In genomic region chr4:134631471-134632130, GRCm38 (mm10) we compare ENCODE assay signal across 8 mouse cellular contexts.
A peak's percentile ranks its signal among the peaks of the same experiment; 100 is the strongest.
DNase-seq lines count a peak whose midpoint lies in the region; ATAC-seq lines count a peak whose summit lies in the region.

No protein-coding gene starts in this region.

- ATAC-seq in neural tube, embryonic 11.5 days (ENCODE audit: insufficient read depth, low FRiP score, low TSS enrichment), result peak; percentile 48; the same call in 1 of the 2 replicates
- ATAC-seq in intestine, embryonic 15.5 days, result no peak
- peak; percentile 68 for ATAC-seq in midbrain, embryonic 12.5 days (ENCODE audit: low FRiP score, low read depth)

- peak overlapping the region; percentile 1; the same call in 1 of the 2 replicates for H3K9ac ChIP-seq in neural tube, embryonic 11.5 days (ENCODE audit: low read length)
- H3K9ac ChIP-seq in intestine, embryonic 15.5 days, result no peak overlapping the region
- H3K9ac ChIP-seq in midbrain, embryonic 12.5 days (replicated peaks), result peak overlapping the region; percentile 34

- H3K4me2 ChIP-seq in neural tube, embryonic 11.5 days (ENCODE audit: low read depth), result no peak overlapping the region
- no peak overlapping the region for H3K4me2 ChIP-seq in intestine, embryonic 15.5 days (replicated peaks)
- H3K4me2 ChIP-seq in midbrain, embryonic 12.5 days (replicated peaks), result 0 out of 2 replicates have a peak overlapping the region, but pooled peaks have one; percentile 6

- 64% methylated on average over 14 of the region's 14 CpGs for WGBS in neural tube, embryonic 11.5 days
- 81% methylated on average over 14 of the region's 14 CpGs for WGBS in intestine, embryonic 15.5 days
- WGBS in midbrain, embryonic 12.5 days, result 31% methylated on average over 14 of the region's 14 CpGs

- H3K36me3 ChIP-seq in neural tube, embryonic 11.5 days (ENCODE audit: control insufficient read depth, insufficient read depth, low read length), result no peaks in the 10 kb centered on the region
- no peaks in the 10 kb centered on the region for H3K36me3 ChIP-seq in intestine, embryonic 15.5 days
- no peaks in the 10 kb centered on the region for H3K36me3 ChIP-seq in midbrain, embryonic 12.5 days

- H3K27me3 ChIP-seq in neural tube, embryonic 11.5 days (ENCODE audit: control insufficient read depth, insufficient read depth, low read length), result no peaks in the 10 kb centered on the region
- H3K27me3 ChIP-seq in intestine, embryonic 15.5 days (replicated peaks), result no peaks in the 10 kb centered on the region
- H3K27me3 ChIP-seq in midbrain, embryonic 12.5 days, result peaks cover 4% of the 10 kb centered on the region; the same call in 1 of the 2 replicates

- H3K27ac ChIP-seq in neural tube, embryonic 11.5 days (ENCODE audit: low read depth, low read length), result peak overlapping the region; percentile 72
- H3K27ac ChIP-seq in intestine, embryonic 15.5 days, result peak overlapping the region; percentile 53
- H3K27ac ChIP-seq in midbrain, embryonic 12.5 days (replicated peaks), result peak overlapping the region; percentile 86

- H3K4me3 ChIP-seq in neural tube, embryonic 11.5 days (ENCODE audit: low read depth, low read length), result no peak overlapping the region
- H3K4me3 ChIP-seq in intestine, embryonic 15.5 days (replicated peaks), result no peak overlapping the region
- no peak overlapping the region for H3K4me3 ChIP-seq in midbrain, embryonic 12.5 days

- DNase-seq in neural tube, embryonic 11.5 days (ENCODE audit: low spot score), result no peak
- no peak for DNase-seq in neural tube, embryonic 10.5 days (ENCODE audit: extremely low spot score, low spot score)
- peak; percentile 59 to 67 for DNase-seq in frontal cortex, postnatal 10 days (ENCODE audit: low spot score in 2 of 2)
- no peak for DNase-seq in cerebellum, postnatal 4 days (ENCODE audit: low spot score in 2 of 2)
- no peak for DNase-seq in c-Kit-positive CD71-positive TER-119-positive erythroid progenitor cells, embryonic 14.5 days (ENCODE audit: low spot score)
- DNase-seq in spleen, postnatal 36 days (ENCODE audit: low spot score in 2 of 2), result no peak

- H3K9me3 ChIP-seq in neural tube, embryonic 11.5 days (ENCODE audit: control insufficient read depth, low read length), result no peaks in the 10 kb centered on the region
- no peaks in the 10 kb centered on the region for H3K9me3 ChIP-seq in intestine, embryonic 15.5 days
- no peaks in the 10 kb centered on the region for H3K9me3 ChIP-seq in midbrain, embryonic 12.5 days

- H3K4me1 ChIP-seq in neural tube, embryonic 11.5 days (ENCODE audit: control insufficient read depth, insufficient read depth, low read length), result peaks cover 18% of the 10 kb centered on the region
- H3K4me1 ChIP-seq in intestine, embryonic 15.5 days (replicated peaks), result peaks cover 17% of the 10 kb centered on the region
- peaks cover 39% of the 10 kb centered on the region for H3K4me1 ChIP-seq in midbrain, embryonic 12.5 days

Comparison
In these comparisons a context has a peak if more than half of its experiments do, and no peak if none do; other contexts are left out.
1. DNase-seq: peak in frontal cortex, postnatal 10 days (2 of 2); none in neural tube, embryonic 11.5 days (single experiment), neural tube, embryonic 10.5 days (single experiment), cerebellum, postnatal 4 days (0 of 2), c-Kit-positive CD71-positive TER-119-positive erythroid progenitor cells, embryonic 14.5 days (single experiment) and spleen, postnatal 36 days (0 of 2).
2. Peak in every context shown above with its lines, with median percentiles within 50 percentile points of each other: H3K27ac ChIP-seq.